Mouse (Mus musculus): ENCODE data around the gene Rab31. TPM values are rescaled to one million over a fixed set of nuclear protein-coding genes. Genes with fewer than 3 reads are reported as not detected.

The Rab31 gene
- polyA plus RNA-seq, 1 experiment = 56.6 TPM

DNA sequence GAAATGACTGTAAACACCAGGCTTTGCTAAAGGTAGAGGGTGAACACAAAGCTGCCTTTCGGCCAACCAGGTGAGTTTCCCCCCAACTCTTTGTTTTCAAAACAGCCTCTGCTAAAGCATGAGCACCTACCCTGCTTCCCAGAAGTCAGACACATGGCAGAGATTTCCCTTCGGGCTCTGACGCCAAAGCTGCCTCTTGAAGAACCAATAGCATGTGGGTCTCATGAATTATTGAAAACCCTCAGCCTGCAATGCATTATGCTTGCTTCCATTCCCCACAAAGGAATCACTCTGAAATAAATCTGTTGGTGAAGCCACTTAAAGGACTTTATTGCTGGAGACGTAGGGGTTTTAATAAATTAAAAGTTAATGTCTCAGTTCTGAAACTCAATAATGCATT lies 72.5 kb downstream of the Rab31 start:
- peak; percentile 93 for DNase-seq (ENCODE audit: low read depth)
- TF ChIP-seq CTCF (IDR thresholded peaks at IDR 0.05; ENCODE audit: borderline replicate concordance, extremely low read depth, insufficient read depth, insufficient read length) (no peak), POLR2A (IDR thresholded peaks at IDR 0.05; ENCODE audit: borderline replicate concordance, extremely low read depth, insufficient read depth, insufficient read length, poor library complexity, severe bottlenecking) (no peak)

DNA sequence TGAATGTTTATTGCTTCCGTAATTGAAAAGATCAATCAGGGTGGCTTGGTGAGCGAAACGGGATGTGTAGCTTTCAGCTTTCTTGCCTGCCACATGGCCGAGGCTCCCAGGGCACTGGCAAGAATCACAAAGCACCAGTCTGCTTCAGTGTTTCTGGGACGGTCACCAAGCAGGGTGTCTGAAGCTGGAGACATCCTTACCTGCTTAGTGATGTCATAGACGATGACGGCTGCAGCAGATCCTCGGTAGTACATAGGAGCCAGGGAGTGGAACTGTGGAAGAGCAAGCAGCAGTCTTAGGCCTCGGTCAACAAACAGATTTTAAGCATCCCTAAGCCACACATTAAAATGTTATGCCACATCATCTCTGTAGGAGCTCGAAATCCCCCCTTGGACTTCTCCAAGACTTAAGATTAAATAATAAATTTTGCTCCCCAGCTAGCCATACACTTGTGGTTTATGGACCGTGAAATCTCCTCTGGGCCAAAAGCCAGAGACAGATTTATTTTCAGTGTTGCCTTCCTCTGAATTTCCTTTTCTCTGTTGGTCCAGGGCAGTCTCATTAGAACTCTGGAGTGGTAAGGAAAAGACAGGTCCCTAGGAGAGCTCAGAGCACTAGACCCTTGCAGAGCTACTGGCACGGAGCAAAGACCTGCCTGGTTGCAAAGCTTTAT lies 74.6 kb downstream of the Rab31 start:
- peak; percentile 42 for DNase-seq (ENCODE audit: low read depth)
- no peak for TF ChIP-seq POLR2A (IDR thresholded peaks at IDR 0.05; ENCODE audit: borderline replicate concordance, extremely low read depth, insufficient read depth, insufficient read length, poor library complexity, severe bottlenecking)
- TF ChIP-seq CTCF (IDR thresholded peaks at IDR 0.05; ENCODE audit: borderline replicate concordance, extremely low read depth, insufficient read depth, insufficient read length) = no peak

DNA sequence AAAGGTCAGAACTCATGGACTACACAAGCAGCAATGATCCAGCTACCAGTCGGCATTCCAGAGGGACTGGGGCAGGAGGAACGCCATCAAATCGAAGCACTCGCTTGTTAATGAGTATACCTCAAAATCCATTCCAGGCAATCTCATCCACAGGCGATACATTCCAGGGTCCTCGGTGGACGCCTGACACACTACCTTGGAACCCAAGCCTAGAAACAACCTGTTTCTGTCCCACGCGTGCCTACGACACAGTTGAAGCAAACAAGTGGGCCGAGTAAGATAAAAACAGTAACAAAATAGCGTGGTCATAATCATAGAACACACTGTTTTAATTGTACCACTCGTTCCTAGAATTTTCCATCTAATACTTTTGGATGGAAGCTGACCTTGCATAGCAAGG lies 75.6 kb downstream of the Rab31 start:
- DNase-seq (ENCODE audit: low read depth) = no peak
- TF ChIP-seq POLR2A (IDR thresholded peaks at IDR 0.05; ENCODE audit: borderline replicate concordance, extremely low read depth, insufficient read depth, insufficient read length, poor library complexity, severe bottlenecking) (no peak), CTCF (IDR thresholded peaks at IDR 0.05; ENCODE audit: borderline replicate concordance, extremely low read depth, insufficient read depth, insufficient read length) (no peak)

DNA sequence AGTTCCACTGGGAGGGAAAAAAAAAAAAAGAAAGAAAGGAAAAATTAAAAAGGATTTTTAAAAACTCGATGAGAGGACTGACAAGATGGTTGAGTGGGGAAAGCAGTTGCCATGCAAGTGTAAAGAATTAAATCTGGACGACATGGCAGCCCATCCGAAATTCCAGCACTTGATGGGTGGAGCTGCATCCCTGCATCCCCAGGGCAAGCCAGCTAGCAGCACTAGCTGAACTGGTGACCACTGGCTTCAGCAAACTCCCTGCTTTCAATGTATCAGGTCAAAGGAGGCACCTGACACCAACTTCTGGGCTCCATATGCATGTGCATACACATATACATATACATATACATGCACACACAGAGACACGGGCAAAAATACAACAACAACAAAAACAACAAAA lies 80.3 kb downstream of the Rab31 start:
- TF ChIP-seq CTCF (IDR thresholded peaks at IDR 0.05; ENCODE audit: borderline replicate concordance, extremely low read depth, insufficient read depth, insufficient read length) = no peak
- TF ChIP-seq POLR2A (IDR thresholded peaks at IDR 0.05; ENCODE audit: borderline replicate concordance, extremely low read depth, insufficient read depth, insufficient read length, poor library complexity, severe bottlenecking) = no peak
- no peak for DNase-seq (ENCODE audit: low read depth)

DNA sequence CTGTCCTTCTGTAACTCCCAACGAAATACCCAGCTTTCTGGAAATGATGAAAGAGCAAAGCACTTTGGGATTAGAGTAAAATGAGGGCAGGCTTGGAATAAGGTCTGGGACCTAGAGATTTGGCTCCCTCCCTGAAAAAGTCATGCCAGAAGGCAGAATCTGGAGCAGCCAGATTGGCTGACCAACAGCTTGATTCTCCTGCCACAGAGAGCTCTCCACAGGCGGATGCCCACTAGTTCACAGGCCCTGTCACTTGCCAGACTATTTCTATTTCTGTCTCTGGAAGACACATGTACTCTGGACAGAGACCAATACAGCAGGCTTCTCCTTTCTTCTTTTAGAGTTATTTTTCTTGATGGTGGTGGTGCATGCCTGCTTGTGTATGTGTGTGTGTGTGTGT lies 88.8 kb downstream of the Rab31 start:
- no peak for TF ChIP-seq CTCF (IDR thresholded peaks at IDR 0.05; ENCODE audit: borderline replicate concordance, extremely low read depth, insufficient read depth, insufficient read length)
- no peak for TF ChIP-seq POLR2A (IDR thresholded peaks at IDR 0.05; ENCODE audit: borderline replicate concordance, extremely low read depth, insufficient read depth, insufficient read length, poor library complexity, severe bottlenecking)
- DNase-seq (ENCODE audit: low read depth) = no peak

DNA sequence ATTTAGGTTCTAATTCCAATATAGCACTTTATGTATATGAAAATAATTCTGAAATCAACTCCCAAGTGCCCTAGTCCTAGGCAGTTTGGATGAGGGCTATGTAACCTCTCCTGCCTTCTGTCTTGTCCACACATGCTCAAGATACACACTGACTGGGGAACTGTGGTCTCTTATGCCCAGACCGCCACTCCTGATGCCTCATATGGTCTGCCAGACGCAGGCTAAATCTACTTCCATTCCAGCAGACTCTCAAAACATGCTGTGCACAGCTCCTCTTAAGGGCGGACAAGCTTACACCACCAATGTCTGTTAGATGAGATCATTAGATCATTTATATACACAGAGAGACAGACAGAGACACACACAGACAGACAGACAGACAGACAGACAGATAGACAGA lies 89.2 kb downstream of the Rab31 start:
- TF ChIP-seq POLR2A (IDR thresholded peaks at IDR 0.05; ENCODE audit: borderline replicate concordance, extremely low read depth, insufficient read depth, insufficient read length, poor library complexity, severe bottlenecking) (no peak), CTCF (IDR thresholded peaks at IDR 0.05; ENCODE audit: borderline replicate concordance, extremely low read depth, insufficient read depth, insufficient read length) (no peak)
- DNase-seq (ENCODE audit: low read depth) = no peak

DNA sequence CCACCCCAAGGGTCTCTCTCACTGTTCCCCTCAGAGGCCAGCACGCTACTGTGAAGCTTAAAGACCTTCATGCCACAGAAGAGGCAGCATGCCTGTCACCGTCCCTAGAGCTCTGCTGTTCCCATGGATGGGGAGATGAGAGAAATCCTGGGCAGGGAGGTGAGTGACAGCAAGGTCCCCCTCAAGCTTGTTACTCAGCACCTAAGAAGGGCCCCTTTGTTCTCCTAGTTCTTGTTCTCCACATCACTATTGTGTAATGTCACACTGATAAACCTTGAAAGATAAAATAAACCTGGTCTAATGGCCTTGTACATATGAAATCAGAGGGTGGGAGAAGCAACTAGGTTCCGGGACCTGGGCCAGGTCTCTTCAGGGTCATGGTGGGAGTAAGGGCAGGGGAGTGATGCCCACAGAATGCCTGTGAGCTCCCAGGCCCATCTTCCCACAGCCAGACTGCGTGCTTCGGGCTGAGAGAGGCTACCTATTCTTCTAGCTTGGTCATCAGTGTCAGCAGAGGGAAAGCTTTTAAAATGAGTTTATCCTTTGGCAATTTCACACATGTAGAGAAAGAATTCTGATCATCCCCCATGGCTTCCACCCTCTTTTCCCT lies 90.4 kb downstream of the Rab31 start:
- DNase-seq (ENCODE audit: low read depth) = no peak
- TF ChIP-seq CTCF (IDR thresholded peaks at IDR 0.05; ENCODE audit: borderline replicate concordance, extremely low read depth, insufficient read depth, insufficient read length) (no peak), POLR2A (IDR thresholded peaks at IDR 0.05; ENCODE audit: borderline replicate concordance, extremely low read depth, insufficient read depth, insufficient read length, poor library complexity, severe bottlenecking) (no peak)

DNA sequence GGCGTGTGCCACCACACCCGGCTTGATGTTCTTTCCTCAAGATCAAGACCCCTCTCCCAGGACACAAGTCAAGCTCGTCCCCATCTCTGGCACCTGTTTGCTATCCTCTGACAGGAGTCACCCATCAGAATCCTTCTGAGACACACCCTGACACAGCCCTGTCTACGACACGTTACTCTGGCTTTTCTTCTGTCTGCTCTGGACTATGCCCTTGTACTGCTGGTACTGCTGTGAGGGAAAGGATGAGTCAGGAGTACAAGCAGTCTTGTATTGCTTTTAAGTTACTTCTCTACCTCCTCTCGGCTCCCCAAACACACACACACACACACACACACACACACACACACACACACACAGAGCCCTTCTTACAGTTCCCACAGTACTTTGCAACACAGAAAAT lies 91.0 kb downstream of the Rab31 start:
- no peak for TF ChIP-seq POLR2A (IDR thresholded peaks at IDR 0.05; ENCODE audit: borderline replicate concordance, extremely low read depth, insufficient read depth, insufficient read length, poor library complexity, severe bottlenecking)
- TF ChIP-seq CTCF (IDR thresholded peaks at IDR 0.05; ENCODE audit: borderline replicate concordance, extremely low read depth, insufficient read depth, insufficient read length) = no peak
- no peak for DNase-seq (ENCODE audit: low read depth)

DNA sequence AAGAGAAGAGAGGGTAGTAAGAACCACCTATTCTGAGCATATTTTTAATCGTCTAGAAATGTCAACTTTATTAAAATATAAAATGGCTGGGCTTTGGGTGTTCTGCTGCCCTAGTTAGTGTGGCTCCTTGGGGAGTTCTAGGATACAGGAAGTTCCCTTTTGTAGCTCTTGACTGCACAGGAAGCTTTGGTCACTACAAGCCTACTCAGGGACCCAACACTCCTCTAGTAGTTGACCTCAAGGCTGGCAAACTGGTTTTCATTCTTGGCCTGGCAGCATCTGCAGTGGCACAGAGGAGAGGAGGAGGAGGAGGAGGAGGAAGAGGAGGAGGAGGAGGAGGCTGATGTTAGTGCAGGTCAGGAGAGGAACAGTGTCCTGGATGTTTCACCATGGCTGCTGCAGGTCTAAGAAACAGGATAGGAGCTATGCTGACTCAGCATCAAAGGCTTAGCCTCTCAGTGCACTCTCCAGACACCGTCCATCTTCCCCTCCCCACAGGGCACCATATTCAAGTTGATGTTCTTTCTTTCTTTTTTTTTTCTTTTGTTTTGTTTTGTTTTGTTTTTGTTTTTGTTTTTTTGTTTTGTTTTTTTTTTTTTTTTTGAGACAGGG lies 91.6 kb downstream of the Rab31 start:
- no peak for TF ChIP-seq POLR2A (IDR thresholded peaks at IDR 0.05; ENCODE audit: borderline replicate concordance, extremely low read depth, insufficient read depth, insufficient read length, poor library complexity, severe bottlenecking)
- TF ChIP-seq CTCF (IDR thresholded peaks at IDR 0.05; ENCODE audit: borderline replicate concordance, extremely low read depth, insufficient read depth, insufficient read length) = no peak
- DNase-seq (ENCODE audit: low read depth) = no peak

DNA sequence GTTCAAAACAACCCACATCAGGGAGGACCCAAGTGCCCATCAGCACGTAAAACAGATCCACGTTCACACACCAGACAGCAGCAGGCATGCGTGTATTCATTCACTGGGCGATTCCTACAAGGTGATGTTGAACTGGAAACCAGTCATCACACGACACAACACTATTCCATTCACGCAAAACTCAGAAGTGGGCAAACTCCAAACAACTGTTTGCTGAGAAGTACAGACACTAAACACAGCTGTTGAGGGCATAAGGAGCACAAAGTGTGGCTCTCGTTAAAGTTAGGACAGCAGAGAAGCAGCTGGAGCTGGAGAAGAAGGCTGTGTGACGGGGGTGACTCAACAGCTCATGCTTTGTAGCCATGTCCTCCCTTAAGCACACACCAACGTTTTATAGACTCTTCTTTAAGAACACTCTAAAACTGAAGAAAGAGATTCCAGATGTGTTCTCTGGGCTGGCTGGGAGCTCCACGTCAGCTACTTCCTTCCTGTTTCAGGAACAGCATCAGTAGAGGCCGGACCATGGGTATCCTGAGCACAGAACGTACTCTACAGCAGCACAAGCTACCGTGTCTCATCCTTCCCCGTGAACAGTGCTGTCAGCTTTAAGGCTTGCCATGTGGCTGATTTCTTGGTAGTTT lies 92.6 kb downstream of the Rab31 start:
- TF ChIP-seq CTCF (IDR thresholded peaks at IDR 0.05; ENCODE audit: borderline replicate concordance, extremely low read depth, insufficient read depth, insufficient read length) = no peak
- TF ChIP-seq POLR2A (IDR thresholded peaks at IDR 0.05; ENCODE audit: borderline replicate concordance, extremely low read depth, insufficient read depth, insufficient read length, poor library complexity, severe bottlenecking) = no peak
- no peak for DNase-seq (ENCODE audit: low read depth)

DNA sequence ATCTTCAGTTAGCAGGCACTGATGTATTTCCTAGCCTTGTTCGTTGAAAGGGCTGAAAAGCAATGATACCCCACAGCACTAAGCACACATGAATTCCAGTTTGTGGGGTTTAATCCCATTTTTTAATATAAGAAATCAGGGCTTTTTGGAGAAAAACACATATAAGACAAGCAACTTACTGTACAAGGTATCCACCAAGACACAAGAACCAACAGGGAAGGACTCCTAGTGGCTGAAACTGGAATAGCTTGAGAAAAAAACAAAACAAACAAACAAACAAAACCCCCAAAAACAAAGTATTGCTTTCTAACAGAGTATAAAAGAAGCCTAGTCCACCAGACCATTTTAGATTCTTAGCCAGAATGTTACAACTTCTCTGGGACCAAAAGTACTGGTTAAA lies 94.8 kb downstream of the Rab31 start:
- DNase-seq (ENCODE audit: low read depth) = no peak
- TF ChIP-seq POLR2A (IDR thresholded peaks at IDR 0.05; ENCODE audit: borderline replicate concordance, extremely low read depth, insufficient read depth, insufficient read length, poor library complexity, severe bottlenecking) (no peak), CTCF (IDR thresholded peaks at IDR 0.05; ENCODE audit: borderline replicate concordance, extremely low read depth, insufficient read depth, insufficient read length) (no peak)

Measured in brain, embryonic 14.5 days (tissue).